Mouse (Mus musculus) layer of hippocampus, adult 18-20 months (tissue): Measurements from ENCODE around the gene Csk. TPM values are rescaled to one million over a fixed set of nuclear protein-coding genes. Genes with fewer than 3 reads are reported as not detected.
A peak's percentile ranks its signal among the peaks of the same experiment; 100 is the strongest.

Experiments used
- DNase-seq, 2 experiments: peaks; one replicate each; pipeline ENCODE4 v3.0.0; 2022; ENCODE audit warnings: low spot score in 2 of 2
- total RNA-seq, 2 experiments: library from RNA; stranded (reverse); gene quantifications; 2 replicates each; pipeline ENCODE4 v1.2.3; 2021

Csk gene
- total RNA-seq, 2 experiments from 2014 or later = 36.4 to 37.1 TPM

DNA sequence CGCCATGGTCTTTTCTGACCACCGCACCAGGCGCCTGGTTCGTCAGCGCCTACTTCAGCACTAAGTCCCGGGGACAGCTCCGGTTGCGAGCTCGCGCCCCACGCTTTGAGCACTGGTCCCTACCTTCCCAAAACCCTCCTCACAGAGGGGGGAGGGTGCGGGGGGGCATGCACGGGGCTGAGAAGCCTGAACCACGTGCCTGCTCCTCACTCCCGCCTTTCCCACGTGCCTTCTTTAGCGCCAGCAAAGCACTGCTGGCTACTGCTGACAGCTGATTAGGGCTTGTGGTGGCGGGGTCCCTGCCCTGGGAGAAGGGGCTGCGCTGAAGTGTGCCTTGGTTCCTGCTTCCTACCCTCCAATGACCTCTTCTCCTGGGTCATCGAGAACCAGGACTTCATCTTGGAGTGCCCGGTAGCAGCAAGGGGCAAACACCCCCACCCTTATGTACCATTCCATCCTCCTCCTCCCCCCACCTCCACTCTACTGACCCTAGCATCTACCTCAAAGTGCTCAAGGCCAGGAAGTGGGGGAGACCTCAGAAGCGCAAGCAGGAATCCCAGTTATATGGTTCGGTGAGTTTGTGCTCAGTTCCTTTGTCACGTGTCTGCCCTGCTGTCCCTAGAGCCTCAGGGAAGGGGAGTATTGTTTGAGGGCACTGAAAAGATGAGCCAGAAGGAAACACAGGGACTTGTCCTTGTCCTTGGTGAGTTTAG is 47.1 kb downstream of the Csk start, which contains the start of gene Cplx3:
Cplx3 (minus strand) TSS at position 143 of the 713 bp plus-strand sequence.
- no peak for DNase-seq

- no peak for DNase-seq
These were observed 47.9 kb downstream of the Csk start for GRCm38 (mm10) chr9:57605503-57605902.

DNA sequence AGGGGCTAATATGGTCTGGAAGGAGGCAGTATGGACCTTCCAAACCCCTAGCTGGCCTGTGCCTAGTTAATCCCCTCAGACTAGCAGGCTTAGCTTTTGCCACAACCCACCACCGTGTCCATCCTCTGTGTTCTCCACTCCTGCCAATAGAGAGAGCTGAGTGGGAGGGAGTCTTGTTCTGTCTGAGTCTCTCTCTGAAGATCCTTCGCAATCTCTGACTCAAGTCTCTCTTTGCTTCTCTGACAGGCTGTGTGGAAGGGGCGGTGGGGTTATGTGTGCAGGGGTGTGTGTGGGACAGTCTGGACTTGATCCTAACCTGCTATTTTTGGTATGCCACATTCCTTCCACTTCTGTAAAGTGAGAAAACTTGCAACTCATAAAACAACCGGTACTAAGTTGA is 48.6 kb downstream of the Csk start:
- no peak for DNase-seq

DNA sequence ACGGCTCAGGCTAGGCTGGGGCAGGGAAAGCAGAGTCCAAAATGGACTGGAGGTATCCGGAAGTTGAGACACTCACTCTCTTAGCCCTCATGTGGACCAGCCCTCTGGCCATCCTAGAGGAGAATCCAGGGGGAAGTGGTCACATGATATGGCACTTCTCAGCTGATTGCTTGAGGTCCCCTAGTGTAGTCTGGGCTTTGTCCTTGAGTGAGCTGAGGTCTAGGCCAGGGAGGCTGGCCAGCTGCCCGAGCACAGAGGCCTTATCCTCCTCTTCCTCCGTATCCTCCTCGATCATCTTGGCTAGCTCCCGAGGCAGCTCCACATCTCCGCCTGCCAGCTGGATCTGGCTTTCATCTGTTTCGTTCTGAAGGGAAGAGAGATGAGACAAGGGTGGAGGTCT is 51.3 kb downstream of the Csk start:
- DNase-seq = no peak

GRCm38 (mm10) chr9:57601353-57601706 is 52.1 kb downstream of the Csk start:
- DNase-seq = peak; percentile 53 to 76

DNA sequence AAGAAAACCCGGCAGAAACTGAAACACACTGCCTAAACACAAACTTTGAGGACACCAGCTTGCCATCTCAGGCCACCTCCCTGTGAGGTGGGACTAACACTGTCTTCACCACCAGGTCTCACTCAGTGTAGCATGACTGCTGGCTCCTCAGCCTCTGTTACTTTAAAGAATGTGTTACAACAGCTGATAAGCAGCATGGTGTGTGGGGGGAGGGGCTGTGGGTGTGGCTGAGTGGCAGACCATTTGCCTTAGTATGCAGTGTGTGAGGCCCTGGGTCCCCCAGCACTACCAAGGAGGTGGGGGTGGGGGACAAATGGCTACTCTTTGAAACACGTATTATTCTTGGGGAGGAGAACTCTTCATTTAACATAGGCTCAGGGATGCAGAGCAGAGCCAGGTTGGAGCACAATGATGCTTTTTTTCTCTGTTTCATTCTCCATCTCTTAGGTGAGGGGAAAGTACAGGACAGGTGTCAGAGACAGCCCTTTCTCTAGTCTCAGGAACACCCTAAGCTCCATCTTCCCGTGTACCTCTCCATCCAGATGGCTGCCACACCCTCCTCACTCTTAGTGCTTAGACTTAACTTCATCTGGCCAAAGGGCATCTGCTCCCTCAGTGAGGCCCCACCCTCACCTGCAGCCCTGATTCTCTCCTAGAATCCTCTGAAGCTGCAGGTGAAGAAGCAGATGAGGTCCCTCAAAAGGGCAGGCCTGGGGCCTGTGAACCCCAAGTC is 52.6 kb downstream of the Csk start:
- no peak for DNase-seq

GRCm38 (mm10) chr9:57598851-57599563 is 54.4 kb downstream of the Csk start:
- DNase-seq = no peak

GRCm38 (mm10) chr9:57597929-57598382 is 55.5 kb downstream of the Csk start:
- no peak for DNase-seq

- DNase-seq = no peak
These were observed 56.2 kb downstream of the Csk start for GRCm38 (mm10) chr9:57597265-57597664.

DNA sequence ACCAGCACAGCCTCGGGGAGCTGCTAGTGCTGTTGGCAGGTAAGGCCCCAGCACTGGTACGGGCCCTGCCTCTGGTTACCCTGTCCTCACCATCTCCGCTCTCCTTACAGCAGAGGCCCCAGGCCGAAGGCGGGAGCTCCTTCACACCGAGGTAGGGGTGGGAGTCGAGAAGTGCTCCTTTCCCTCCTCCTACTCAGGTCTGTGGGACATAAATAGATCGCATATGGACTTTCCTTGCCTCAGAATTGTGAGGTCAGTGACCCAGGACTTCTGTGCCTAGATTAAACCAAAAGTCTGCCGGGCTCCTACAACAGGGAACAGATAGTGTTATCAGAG is 59.3 kb downstream of the Csk start:
- no peak for DNase-seq

DNA sequence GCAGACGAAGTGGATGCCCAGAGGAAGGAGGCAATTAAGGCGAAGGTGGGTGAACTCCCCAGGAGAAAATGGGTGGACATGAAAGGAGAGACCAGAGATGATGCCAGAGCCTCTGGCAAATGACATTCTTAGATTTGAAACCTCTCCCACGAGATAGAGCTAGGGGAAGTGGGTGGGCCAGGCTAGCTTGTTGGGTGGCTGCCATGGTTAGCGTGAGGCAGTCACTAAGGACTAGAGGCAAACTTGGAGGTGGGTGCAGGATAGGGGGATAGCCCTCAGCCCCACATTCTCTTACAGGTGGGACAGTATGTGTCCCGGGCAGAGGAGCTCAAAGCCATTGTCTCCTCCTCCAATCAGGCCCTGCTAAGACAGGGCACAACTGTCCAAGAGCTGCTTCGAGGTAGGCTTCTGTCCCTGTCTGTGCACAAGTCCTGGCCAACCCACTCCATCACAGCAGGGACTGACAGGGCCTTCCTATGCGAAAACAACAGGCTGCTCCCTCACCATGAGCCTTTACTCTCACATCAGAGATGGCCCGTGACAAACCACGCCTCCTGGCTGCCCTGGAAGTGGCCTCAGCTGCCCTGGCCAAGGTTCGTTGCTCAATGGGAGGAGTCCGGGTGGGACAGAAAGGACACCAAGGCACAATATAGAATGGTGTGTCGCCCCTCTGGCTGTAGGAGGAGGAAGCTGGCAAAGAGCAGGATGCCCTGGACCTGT is 59.8 kb downstream of the Csk start:
- no peak for DNase-seq

GRCm38 (mm10) chr9:57590726-57591125 is 62.7 kb downstream of the Csk start:
- peak in 1 of 2 experiments; percentile 37 for DNase-seq

DNA sequence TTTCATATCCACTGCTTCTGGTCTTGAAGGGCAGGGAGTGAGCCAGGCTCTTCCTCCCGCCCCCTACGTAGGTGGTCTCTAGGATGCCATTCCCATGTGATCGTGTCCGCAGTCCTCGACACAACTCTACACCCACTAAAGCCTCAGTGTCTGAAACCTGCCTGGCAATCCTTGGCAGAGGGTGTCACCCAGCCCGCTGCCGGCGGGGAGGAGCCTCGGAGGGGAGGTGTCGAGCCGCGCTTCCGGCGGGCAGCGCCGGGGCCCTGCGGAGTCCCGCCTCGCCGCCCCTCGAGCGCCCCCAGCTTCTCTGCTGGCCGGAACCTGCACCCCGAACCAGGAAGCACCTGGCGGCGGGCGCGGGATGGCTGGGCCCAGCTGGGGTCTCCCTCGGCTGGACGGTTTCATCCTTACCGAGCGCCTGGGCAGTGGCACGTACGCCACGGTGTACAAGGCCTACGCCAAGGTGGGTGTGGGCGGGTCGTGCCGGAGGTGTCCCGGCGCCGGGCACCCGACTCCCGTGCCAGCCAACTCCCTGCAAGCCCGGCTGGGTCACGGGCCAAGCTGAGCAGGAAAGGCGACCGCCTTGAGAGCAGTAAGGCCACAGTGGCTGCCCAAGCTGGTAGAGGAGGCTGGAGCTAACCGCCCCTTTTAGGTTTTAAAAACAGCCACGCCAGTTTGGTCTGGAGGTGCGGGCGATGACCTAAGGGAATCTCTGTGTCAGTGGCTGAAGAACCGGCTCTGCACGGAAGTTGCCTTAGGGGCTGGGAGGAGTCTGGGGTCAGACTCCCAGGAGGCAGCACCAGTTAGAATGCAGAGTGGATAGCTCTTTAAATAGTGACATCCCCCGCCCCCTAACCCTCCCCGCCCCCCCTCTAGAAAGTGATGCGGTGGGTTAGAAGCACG is 64.0 kb downstream of the Csk start, which contains the start of gene Ulk3:
Ulk3 (plus strand) TSS at position 229 of the 903 bp plus-strand sequence.
- DNase-seq = peak; percentile 65 to 75

GRCm38 (mm10) chr9:57584991-57585390 is 68.4 kb downstream of the Csk start:
- no peak for DNase-seq

DNA sequence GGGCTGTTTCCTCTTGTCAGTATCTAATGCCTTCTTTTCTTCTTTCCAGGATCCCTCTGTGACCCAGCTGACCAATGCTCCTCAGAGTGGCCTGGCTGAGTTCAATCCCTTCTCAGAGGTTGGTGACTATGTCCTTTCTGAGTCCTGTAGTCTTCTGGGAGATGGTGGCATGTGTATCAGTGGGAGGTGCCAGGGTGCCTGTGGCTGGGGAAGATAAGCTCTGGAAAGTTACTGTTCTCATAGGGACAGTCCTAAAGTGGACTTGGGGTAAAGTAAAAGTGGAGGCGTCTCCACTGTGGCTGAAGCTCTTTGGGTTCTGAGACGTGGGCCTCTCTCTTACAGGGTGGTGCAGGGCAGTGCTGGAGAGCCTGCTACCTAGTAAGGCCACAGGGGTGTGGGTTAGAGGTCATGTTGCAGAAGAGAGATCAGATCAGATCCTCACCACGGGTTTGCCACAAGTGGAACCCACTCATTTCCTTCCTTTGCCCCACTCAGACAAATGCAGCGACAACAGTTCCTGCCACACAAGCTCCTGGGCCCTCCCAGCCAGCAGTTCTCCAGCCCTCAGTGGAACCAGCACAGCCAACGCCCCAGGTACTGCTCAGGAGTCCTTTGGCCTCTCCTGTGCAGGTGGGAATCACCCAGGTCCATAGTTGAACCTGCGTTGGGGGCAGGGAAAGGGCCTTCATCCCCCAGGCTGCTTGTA is 76.1 kb downstream of the Csk start:
- DNase-seq = no peak
